Mouse (Mus musculus) stomach, postnatal 0 days (tissue): ENCODE data around the gene Ccdc34.

Source experiments
- CTCF ChIP-seq: IDR thresholded peaks from 2 replicates; pipeline ENCODE4 v1.5.1; 2016; ENCODE audit warnings: antibody characterized with exemption, low read depth, mild to moderate bottlenecking, moderate library complexity
- EP300 ChIP-seq: optimal IDR thresholded peaks from 2 replicates; pipeline ENCODE3; 2016; ENCODE audit warnings: antibody characterized with exemption

DNA sequence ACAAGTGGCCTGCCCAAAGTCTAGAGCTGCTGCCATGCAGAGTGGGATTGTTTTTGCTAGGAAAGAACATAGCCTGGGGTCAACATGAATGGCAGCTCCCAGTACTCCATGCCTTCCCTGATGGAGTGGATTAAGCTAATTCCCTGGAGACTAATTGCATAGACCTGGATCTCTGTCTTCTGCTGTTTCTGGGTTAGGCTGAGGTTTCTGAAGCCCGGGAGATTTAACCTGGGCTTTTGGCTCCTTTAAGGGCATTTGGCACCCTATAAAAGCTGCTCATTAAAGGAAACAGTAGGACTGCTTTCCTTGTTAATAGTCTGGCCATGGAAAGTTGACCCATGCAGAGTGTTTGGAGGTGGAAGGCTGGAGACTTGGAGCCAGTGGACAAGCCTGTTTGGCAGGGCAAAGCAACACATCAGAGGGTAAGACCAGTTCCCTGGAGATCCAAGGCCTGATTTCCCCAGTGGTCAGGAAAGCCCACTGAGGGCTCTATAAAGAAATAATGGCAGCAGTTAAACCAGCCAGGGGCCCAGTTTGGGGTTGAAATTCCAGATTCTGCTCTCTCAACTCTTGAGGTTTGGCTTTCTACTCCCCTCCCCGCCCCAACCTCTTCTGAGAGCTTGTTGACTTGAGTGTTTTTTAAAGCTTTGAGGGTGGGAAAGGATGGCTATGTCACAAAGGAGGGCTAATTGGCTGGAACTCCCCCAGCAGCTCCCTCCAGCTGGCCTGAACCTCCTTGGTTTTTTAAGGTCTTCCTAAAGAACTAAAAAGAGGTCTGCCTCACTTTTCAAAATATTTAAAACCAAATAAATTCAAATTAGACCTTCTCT lies 117.4 kb downstream of the Ccdc34 start:
- TF ChIP-seq EP300 = no peak
- TF ChIP-seq CTCF = no peak
